Mouse (Mus musculus) layer of hippocampus, adult 2 months (tissue): ENCODE results near the gene Tenm2. TPM values are rescaled to one million over a fixed set of nuclear protein-coding genes. Genes with fewer than 3 reads are reported as not detected.

ENCODE experiments used
- DNase-seq, 2 experiments: peaks; one replicate each; pipeline ENCODE4 v3.0.0; 2022; ENCODE audit warnings: low spot score in 2 of 2
- H3K27ac ChIP-seq: fragments of 200-600 bp; 2 replicates; pipeline ENCODE4 v1.8.1; 2022
- H3K4me3 ChIP-seq: fragments of 200-600 bp; 2 replicates; pipeline ENCODE4 v1.8.1; 2022; ENCODE audit warnings: mild to moderate bottlenecking
- CTCF ChIP-seq: fragments of 200-600 bp; conservative IDR thresholded peaks from 2 replicates; pipeline ENCODE4 v1.8.1; 2022; ENCODE audit warnings: antibody characterized with exemption, mild to moderate bottlenecking, moderate library complexity
- total RNA-seq, 2 experiments: library from RNA; stranded (reverse); gene quantifications; 2 replicates each; pipeline ENCODE4 v1.2.3; 2021

The Tenm2 gene
- total RNA-seq, 2 experiments from 2014 or later, result 153 to 165 TPM

- H3K4me3 ChIP-seq, result no peak overlapping the region
- no peak for DNase-seq
- no peak for TF ChIP-seq CTCF
- H3K27ac ChIP-seq, result no peak overlapping the region
These were observed 305.9 kb downstream of the Tenm2 start for GRCm38 (mm10) chr11:36929817-36930216.

GRCm38 (mm10) chr11:36926705-36927406 lies 308.9 kb downstream of the Tenm2 start:
- no peak for TF ChIP-seq CTCF
- DNase-seq, result peak in 1 of 2 experiments; percentile 29
- Histone ChIP-seq H3K27ac (peak overlapping the region; percentile 57), H3K4me3 (no peak overlapping the region)

- DNase-seq, result peak; percentile 28 to 60
- H3K4me3 ChIP-seq, result no peak overlapping the region
- peak overlapping the region; percentile 87 for H3K27ac ChIP-seq
- no peak for TF ChIP-seq CTCF
These were observed 316.5 kb downstream of the Tenm2 start for GRCm38 (mm10) chr11:36919301-36919700.

- Histone ChIP-seq H3K27ac (no peak overlapping the region), H3K4me3 (no peak overlapping the region)
- peak; percentile 76 for TF ChIP-seq CTCF
- DNase-seq, result no peak
These were observed 324.4 kb downstream of the Tenm2 start for GRCm38 (mm10) chr11:36911406-36911805.

GRCm38 (mm10) chr11:36909036-36909435 lies 326.7 kb downstream of the Tenm2 start:
- Histone ChIP-seq H3K27ac (no peak overlapping the region), H3K4me3 (no peak overlapping the region)
- DNase-seq, result no peak
- no peak for TF ChIP-seq CTCF

GRCm38 (mm10) chr11:36902302-36902701 lies 333.5 kb downstream of the Tenm2 start:
- H3K27ac ChIP-seq, result no peak overlapping the region
- no peak for TF ChIP-seq CTCF
- DNase-seq, result no peak

GRCm38 (mm10) chr11:36893061-36893460 lies 342.7 kb downstream of the Tenm2 start:
- no peak for TF ChIP-seq CTCF
- H3K27ac ChIP-seq, result no peak overlapping the region
- DNase-seq, result no peak

More at GRCm38 (mm10) chr11:36902302-36902701, 333.5 kb downstream of the Tenm2 start:
- no peak overlapping the region for H3K4me3 ChIP-seq

GRCm38 (mm10) chr11:36891106-36891505 lies 344.7 kb downstream of the Tenm2 start:
- no peak for TF ChIP-seq CTCF

More at GRCm38 (mm10) chr11:36893061-36893460, 342.7 kb downstream of the Tenm2 start:
- no peak overlapping the region for H3K4me3 ChIP-seq

GRCm38 (mm10) chr11:36887490-36887889 lies 348.3 kb downstream of the Tenm2 start:
- TF ChIP-seq CTCF, result no peak
- Histone ChIP-seq H3K4me3 (no peak overlapping the region), H3K27ac (no peak overlapping the region)
- no peak for DNase-seq

More at GRCm38 (mm10) chr11:36891106-36891505, 344.7 kb downstream of the Tenm2 start:
- Histone ChIP-seq H3K4me3 (no peak overlapping the region), H3K27ac (no peak overlapping the region)
- DNase-seq, result no peak

- TF ChIP-seq CTCF, result no peak
- Histone ChIP-seq H3K27ac (no peak overlapping the region), H3K4me3 (no peak overlapping the region)
- no peak for DNase-seq
These were observed 349.6 kb downstream of the Tenm2 start for GRCm38 (mm10) chr11:36886147-36886546.

GRCm38 (mm10) chr11:36872961-36873360 lies 362.8 kb downstream of the Tenm2 start:
- TF ChIP-seq CTCF, result no peak
- Histone ChIP-seq H3K27ac (peak overlapping the region; percentile 83), H3K4me3 (no peak overlapping the region)
- DNase-seq, result peak; percentile 44 to 49

- H3K27ac ChIP-seq, result 0 out of 2 replicates have a peak overlapping the region, but pooled peaks have one; percentile 14
- TF ChIP-seq CTCF, result no peak
- no peak for DNase-seq
- H3K4me3 ChIP-seq, result no peak overlapping the region
These were observed 365.2 kb downstream of the Tenm2 start for GRCm38 (mm10) chr11:36870548-36870947.

- no peak for DNase-seq
- no peak for TF ChIP-seq CTCF
- no peak overlapping the region for H3K27ac ChIP-seq
These were observed 384.1 kb downstream of the Tenm2 start for GRCm38 (mm10) chr11:36851690-36852089.

GRCm38 (mm10) chr11:36847451-36847850 lies 388.3 kb downstream of the Tenm2 start:
- no peak overlapping the region for H3K4me3 ChIP-seq
- TF ChIP-seq CTCF, result no peak
- no peak for DNase-seq
- H3K27ac ChIP-seq, result no peak overlapping the region

More at GRCm38 (mm10) chr11:36851690-36852089, 384.1 kb downstream of the Tenm2 start:
- no peak overlapping the region for H3K4me3 ChIP-seq
